Mouse (Mus musculus) myocyte (in vitro differentiated cells): ENCODE measurements around the gene Ddah2.

Experiments
- MYOD1 ChIP-seq, 3 experiments: IDR thresholded peaks; one replicate each; pipeline ENCODE4 v1.6.1; 2011; ENCODE audit warnings: control low read depth in 2 of 3, low read depth in 2 of 3, mild to moderate bottlenecking in 2 of 3, moderate library complexity in 1 of 3; ENCODE audit not compliant: insufficient read length in 2 of 3, control insufficient read depth in 1 of 3
- POLR2A ChIP-seq: IDR thresholded peaks from one replicate; pipeline ENCODE4 v1.6.1; 2011; ENCODE audit warnings: low read depth, mild to moderate bottlenecking, control low read depth, moderate library complexity; ENCODE audit not compliant: insufficient read length
- POLR2AphosphoS2 ChIP-seq: IDR thresholded peaks from one replicate; pipeline ENCODE4 v1.6.1; 2011; ENCODE audit warnings: low read depth, control low read depth; ENCODE audit not compliant: insufficient read length
- SRF ChIP-seq: IDR thresholded peaks from one replicate; pipeline ENCODE4 v1.6.1; 2011; ENCODE audit warnings: low read depth; ENCODE audit not compliant: control insufficient read depth, insufficient read length
- TCF12 ChIP-seq: IDR thresholded peaks from one replicate; pipeline ENCODE4 v1.6.1; 2011; ENCODE audit warnings: mild to moderate bottlenecking, control low read depth; ENCODE audit not compliant: poor library complexity, insufficient read depth, severe bottlenecking
- TCF3 ChIP-seq: IDR thresholded peaks from one replicate; pipeline ENCODE4 v1.6.1; 2011; ENCODE audit warnings: low read depth, control low read depth; ENCODE audit not compliant: insufficient read length
- USF1 ChIP-seq: IDR thresholded peaks from one replicate; pipeline ENCODE4 v1.6.1; 2011; ENCODE audit warnings: low read depth, mild to moderate bottlenecking, control low read depth, moderate library complexity

- TF ChIP-seq USF1, result no peak
- no peak for TF ChIP-seq TCF3
- TF ChIP-seq POLR2A, result no peak
- no peak for TF ChIP-seq POLR2AphosphoS2
- no peak for TF ChIP-seq TCF12
- TF ChIP-seq SRF, result no peak
- TF ChIP-seq MYOD1 (IDR thresholded peaks at IDR 0.05; ENCODE audit: control insufficient read depth in 1 of 3, insufficient read length in 2 of 3, low read depth in 2 of 3), result no peak
Observed at GRCm38 (mm10) chr17:35019894-35020293, 38.9 kb upstream of the Ddah2 start.
